Mouse (Mus musculus): ENCODE results near the gene Satb2.

DNA sequence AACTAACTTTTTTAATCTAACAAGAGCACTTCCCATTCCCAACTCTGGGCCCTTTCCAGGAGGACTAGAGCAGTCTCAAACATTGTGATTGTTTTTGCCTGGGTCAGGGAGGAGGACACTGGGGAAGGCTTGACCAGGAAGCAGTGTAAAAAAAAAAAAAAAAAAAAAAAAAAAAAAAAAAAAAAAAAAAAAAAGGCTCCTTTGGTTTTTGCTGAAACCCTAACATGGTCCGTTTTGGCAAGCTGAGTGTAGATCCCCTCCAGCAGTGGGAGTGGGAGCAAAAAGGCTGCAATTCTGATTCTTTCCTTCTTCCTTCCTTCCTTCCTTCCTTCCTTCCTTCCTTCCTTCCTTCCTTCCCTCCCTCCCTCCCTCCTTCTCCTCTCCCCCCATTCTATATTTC is 3.1 kb upstream of the Satb2 start:
- TF ChIP-seq POLR2A (IDR thresholded peaks at IDR 0.05; ENCODE audit: borderline replicate concordance, control insufficient read depth, low read depth, low read length): no peak
- TF ChIP-seq CTCF (IDR thresholded peaks at IDR 0.05; ENCODE audit: control insufficient read depth, insufficient read depth, low read length): no peak
